Mouse (Mus musculus) forebrain, embryonic 14.5 days (tissue): ENCODE data around the gene Tbc1d4. TPM values are rescaled to one million over a fixed set of nuclear protein-coding genes. Genes with fewer than 3 reads are reported as not detected.
A peak's percentile ranks its signal among the peaks of the same experiment; 100 is the strongest.
"Not testable (repeated sequence)": the region's sequence is repeated elsewhere in the genome, so short reads cannot be mapped to it uniquely, and the experiment has no call there.

Experiments
- ATAC-seq: fragments of 200-750 bp; cut with Nextera tagmentation; 2 replicates; pipeline ENCODE4 v1.8.0; 2017; ENCODE audit warnings: mild to moderate bottlenecking, moderate library complexity
- DNase-seq: peaks from one replicate; pipeline ENCODE4 v3.0.0-alpha.2; 2015; ENCODE audit warnings: low spot score
- H3K27ac ChIP-seq: fragments of 300-500 bp; sonication (generic); 2 replicates; pipeline ENCODE4 v1.5.1; 2014; ENCODE audit warnings: low read depth, mild to moderate bottlenecking, control low read depth, low read length, moderate library complexity
- H3K27me3 ChIP-seq: fragments of 300-500 bp; sonication (generic); replicated peaks from 2 replicates; pipeline ENCODE4 v1.6.1; 2014; ENCODE audit warnings: low read length, control low read depth, mixed read lengths; ENCODE audit not compliant: control insufficient read depth, insufficient read depth
- H3K36me3 ChIP-seq: fragments of 300-500 bp; sonication (generic); 2 replicates; pipeline ENCODE4 v1.6.1; 2014; ENCODE audit warnings: low read length, control low read depth; ENCODE audit not compliant: control insufficient read depth, insufficient read depth
- H3K4me1 ChIP-seq: fragments of 300-500 bp; sonication (generic); 2 replicates; pipeline ENCODE4 v1.6.1; 2014; ENCODE audit warnings: antibody characterized with exemption, low read length, control low read depth; ENCODE audit not compliant: control insufficient read depth, insufficient read depth
- H3K4me2 ChIP-seq: fragments of 300-500 bp; sonication (generic); 2 replicates; pipeline ENCODE4 v1.6.1; 2014; ENCODE audit warnings: mild to moderate bottlenecking, control low read depth, low read length
- H3K4me3 ChIP-seq: fragments of 300-500 bp; sonication (generic); 2 replicates; pipeline ENCODE4 v1.5.1; 2014; ENCODE audit warnings: low read depth, low read length, control low read depth
- H3K9ac ChIP-seq: fragments of 300-500 bp; sonication (generic); 2 replicates; pipeline ENCODE4 v1.6.1; 2014; ENCODE audit warnings: mild to moderate bottlenecking, low read length, control low read depth, moderate library complexity
- H3K9me3 ChIP-seq: fragments of 300-500 bp; sonication (generic); replicated peaks from 2 replicates; pipeline ENCODE4 v1.6.1; 2016; ENCODE audit warnings: low read length, control low read depth, mixed read lengths; ENCODE audit not compliant: control insufficient read depth
- WGBS: fragments of 180-500 bp; shearing (Covaris S2); extraction: QIAGEN DNeasy Blood & Tissue Kit; methylation state at CpG from one replicate; pipeline ENCODE4 v1.1.7; 2014; 5-methylcytosine and 5-hydroxymethylcytosine counted together
- polyA plus RNA-seq: library from polyadenylated mRNA; unstranded; fragments of >200 nt; fragmentation: Nextera tagmentation; extraction: Ambion mirVana; gene quantifications from 2 replicates; pipeline ENCODE4 v1.2.1, GENCODE M21; 2014

Gene Tbc1d4
- polyA plus RNA-seq, 1 experiment from 2014 or later = 5.6 TPM

GRCm38 (mm10) chr14:101602851-101603250 is 6.1 kb downstream of the Tbc1d4 start:
- peak; percentile 11 for DNase-seq
- Histone ChIP-seq H3K4me1 (no peaks in the 10 kb centered on the region), H3K9me3 (no peaks in the 10 kb centered on the region), H3K27ac (no peak overlapping the region), H3K27me3 (0 out of 2 replicates have a peak, but pooled peaks cover 6% of the 10 kb centered on the region), H3K9ac (no peak overlapping the region), H3K36me3 (no peaks in the 10 kb centered on the region), H3K4me2 (no peak overlapping the region), H3K4me3 (no peak overlapping the region)
- no peak for ATAC-seq
- WGBS = 51% methylated on average over 3 of the region's 3 CpGs

DNA sequence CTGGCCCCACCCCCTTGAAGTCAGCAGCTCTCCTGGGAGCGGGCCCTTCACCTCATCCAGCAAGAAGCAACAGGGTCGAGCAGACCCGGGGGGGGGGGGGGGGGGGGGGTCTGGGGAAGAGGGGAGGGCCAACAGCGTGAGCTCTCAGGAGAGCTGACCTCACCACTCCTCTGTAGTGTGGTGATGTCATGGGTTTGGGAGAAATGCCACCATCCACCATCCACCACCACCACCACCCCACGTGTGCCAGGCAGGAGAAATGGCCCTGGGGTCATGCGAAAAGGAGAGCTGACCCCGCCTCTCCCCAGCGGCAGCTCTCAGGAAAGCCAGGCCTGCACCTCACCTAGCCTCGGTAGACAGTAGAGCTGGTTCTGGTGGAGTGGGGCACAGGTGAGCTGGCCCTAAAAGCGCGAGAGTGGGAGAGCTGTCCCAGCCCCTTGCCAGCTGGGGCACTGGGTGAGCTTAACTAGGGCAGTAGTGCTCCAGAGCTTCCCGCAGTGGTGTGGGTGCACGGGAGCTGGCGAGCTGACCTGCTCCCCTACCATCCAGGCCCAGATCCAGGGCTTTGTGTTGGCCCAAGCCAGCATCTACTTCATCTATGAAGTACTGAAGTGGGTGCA is 11.8 kb downstream of the Tbc1d4 start:
- ATAC-seq = no peak
- Histone ChIP-seq H3K4me1 (no peaks in the 10 kb centered on the region), H3K36me3 (no peaks in the 10 kb centered on the region), H3K4me2 (no peak overlapping the region), H3K27ac (no peak overlapping the region), H3K27me3 (no peaks in the 10 kb centered on the region), H3K4me3 (no peak overlapping the region), H3K9ac (no peak overlapping the region), H3K9me3 (no peaks in the 10 kb centered on the region)
- WGBS = 91% methylated on average over 10 of the region's 14 CpGs
- no peak for DNase-seq

DNA sequence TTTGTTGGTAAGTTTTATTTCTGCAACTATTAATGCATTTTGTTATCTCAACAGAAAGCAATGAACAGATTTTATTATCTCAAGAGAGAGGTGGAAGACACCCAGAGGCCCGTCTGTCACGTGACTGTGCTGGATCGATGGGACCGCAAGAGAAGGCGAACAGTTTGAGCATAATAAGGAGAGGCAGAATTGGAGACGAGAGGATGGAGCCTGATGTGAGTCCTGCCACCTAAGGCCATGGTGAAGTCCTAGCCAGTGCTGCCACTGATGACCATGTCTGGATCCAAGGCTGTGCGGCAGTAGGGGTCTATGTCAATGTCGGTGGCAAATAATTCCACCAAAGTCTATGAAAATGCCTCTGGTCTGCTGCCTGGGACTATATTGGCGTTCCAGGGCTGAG is 12.3 kb downstream of the Tbc1d4 start:
- Histone ChIP-seq H3K9me3 (no peaks in the 10 kb centered on the region), H3K4me1 (no peaks in the 10 kb centered on the region), H3K27ac (no peak overlapping the region), H3K36me3 (no peaks in the 10 kb centered on the region), H3K27me3 (no peaks in the 10 kb centered on the region), H3K4me2 (no peak overlapping the region), H3K4me3 (no peak overlapping the region), H3K9ac (no peak overlapping the region)
- 94% methylated on average over 9 of the region's 9 CpGs for WGBS
- no peak for DNase-seq
- ATAC-seq = no peak

DNA sequence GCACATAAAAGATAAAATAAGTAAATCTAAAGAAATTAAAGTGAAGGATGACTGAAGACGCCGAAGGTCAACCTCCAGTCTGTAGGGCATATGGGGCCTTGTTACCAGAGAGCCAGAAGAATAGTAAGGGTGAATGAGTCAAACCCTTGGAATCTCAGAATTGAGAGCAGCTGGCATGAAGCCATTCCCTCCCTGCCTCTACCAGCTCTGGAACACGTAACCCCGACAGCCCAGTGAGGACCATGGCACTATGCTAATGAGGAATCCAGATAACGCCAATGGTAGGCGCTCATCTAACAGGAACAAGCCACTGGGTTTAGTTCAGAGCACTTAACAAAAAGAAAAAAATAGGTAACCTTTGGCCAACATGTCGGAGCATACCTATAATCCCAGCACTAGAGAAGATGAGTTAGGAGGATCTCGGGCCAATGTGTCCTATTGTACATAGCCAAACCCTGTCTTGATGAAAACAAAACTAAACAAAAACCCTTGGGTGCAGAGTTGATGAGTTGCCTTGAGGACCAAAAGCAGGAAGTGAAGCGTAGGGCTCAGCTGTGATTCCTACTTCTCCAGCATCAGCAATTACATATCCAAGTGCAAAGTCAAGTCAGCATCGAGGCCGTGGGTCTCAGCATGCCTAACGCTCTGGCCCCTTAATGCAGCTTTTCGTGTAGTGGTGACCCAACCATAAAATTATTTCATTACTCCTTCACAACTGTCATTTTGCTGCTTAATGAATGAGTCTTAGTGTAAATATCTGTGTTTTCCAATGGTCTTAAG is 13.5 kb downstream of the Tbc1d4 start:
- ATAC-seq = no peak
- Histone ChIP-seq H3K9me3 (no peaks in the 10 kb centered on the region), H3K4me3 (no peak overlapping the region), H3K9ac (no peak overlapping the region), H3K27ac (no peak overlapping the region), H3K27me3 (no peaks in the 10 kb centered on the region), H3K36me3 (no peaks in the 10 kb centered on the region), H3K4me1 (no peaks in the 10 kb centered on the region), H3K4me2 (no peak overlapping the region)
- 94% methylated on average over 13 of the region's 13 CpGs for WGBS
- DNase-seq = no peak

GRCm38 (mm10) chr14:101594001-101594400 is 15.0 kb downstream of the Tbc1d4 start:
- Histone ChIP-seq H3K4me1 (no peaks in the 10 kb centered on the region), H3K9me3 (no peaks in the 10 kb centered on the region), H3K4me2 (no peak overlapping the region), H3K27ac (no peak overlapping the region), H3K27me3 (no peaks in the 10 kb centered on the region), H3K36me3 (no peaks in the 10 kb centered on the region), H3K9ac (no peak overlapping the region), H3K4me3 (no peak overlapping the region)
- no peak for ATAC-seq
- no peak for DNase-seq
- 93% methylated on average over 5 of the region's 5 CpGs for WGBS

DNA sequence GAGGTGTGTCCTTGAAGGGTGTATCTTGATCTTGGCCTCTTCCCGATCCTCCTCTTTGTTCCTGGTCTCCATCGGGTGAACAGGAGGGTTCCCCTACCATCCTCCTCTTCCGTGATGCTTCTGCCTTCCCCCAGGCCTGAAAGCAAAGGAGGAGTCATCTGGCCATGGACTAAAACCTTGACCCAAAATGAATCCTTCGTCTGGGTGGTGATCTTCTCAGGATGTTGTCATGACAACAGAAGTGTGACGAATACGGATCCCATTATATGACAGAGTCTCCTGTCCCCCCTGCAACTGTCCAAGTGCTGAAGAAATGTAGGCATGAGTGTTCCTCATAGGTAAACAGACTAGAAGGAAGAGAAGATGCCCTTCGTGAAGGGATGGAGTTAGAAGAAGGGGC is 15.7 kb downstream of the Tbc1d4 start:
- no peaks in the 10 kb centered on the region for H3K9me3 ChIP-seq
- H3K4me2 ChIP-seq = no peak overlapping the region

GRCm38 (mm10) chr14:101591101-101591500 is 17.9 kb downstream of the Tbc1d4 start:
- ATAC-seq (no peak), DNase-seq (no peak)
- no peaks in the 10 kb centered on the region for H3K4me1 ChIP-seq
- H3K36me3 ChIP-seq = no peaks in the 10 kb centered on the region
- no peaks in the 10 kb centered on the region for H3K27me3 ChIP-seq
- H3K9me3 ChIP-seq = no peaks in the 10 kb centered on the region
- H3K27ac ChIP-seq = no peak overlapping the region
- H3K4me3 ChIP-seq = no peak overlapping the region
- WGBS = 53% methylated on average over 5 of the region's 5 CpGs
- no peak overlapping the region for H3K9ac ChIP-seq
- H3K4me2 ChIP-seq = no peak overlapping the region

More for the DNA sequence above, 15.7 kb downstream of the Tbc1d4 start:
- Histone ChIP-seq H3K4me3 (no peak overlapping the region), H3K9ac (no peak overlapping the region), H3K27ac (no peak overlapping the region), H3K36me3 (no peaks in the 10 kb centered on the region), H3K4me1 (no peaks in the 10 kb centered on the region), H3K27me3 (no peaks in the 10 kb centered on the region)
- WGBS = 87% methylated on average over 7 of the region's 7 CpGs
- DNase-seq = no peak
- no peak for ATAC-seq

GRCm38 (mm10) chr14:101588209-101588991 is 20.6 kb downstream of the Tbc1d4 start:
- H3K27me3 ChIP-seq, H3K4me3 ChIP-seq, DNase-seq, H3K36me3 ChIP-seq, H3K9ac ChIP-seq, H3K9me3 ChIP-seq, H3K27ac ChIP-seq, ATAC-seq, H3K4me2 ChIP-seq, H3K4me1 ChIP-seq: not testable (repeated sequence)
- 89% methylated on average over 2 of the region's 4 CpGs for WGBS
